Mouse (Mus musculus) hindbrain, embryonic 14.5 days (tissue): Measurements from ENCODE around the gene Atr. TPM values are rescaled to one million over a fixed set of nuclear protein-coding genes. Genes with fewer than 3 reads are reported as not detected.

Source experiments
- ATAC-seq: fragments of 200-750 bp; cut with Nextera tagmentation; 2 replicates; pipeline ENCODE4 v1.8.0; 2017; ENCODE audit warnings: moderate number of reproducible peaks, mild to moderate bottlenecking, moderate TSS enrichment, moderate library complexity; ENCODE audit not compliant: low FRiP score
- DNase-seq: peaks from one replicate; pipeline ENCODE4 v3.0.0-alpha.2; 2015; ENCODE audit warnings: low spot score
- H3K27ac ChIP-seq: fragments of 300-500 bp; sonication (generic); 2 replicates; pipeline ENCODE4 v1.5.1; 2014; ENCODE audit warnings: mild to moderate bottlenecking, moderate library complexity
- H3K27me3 ChIP-seq: fragments of 300-500 bp; sonication (generic); 2 replicates; pipeline ENCODE4 v1.6.1; 2014; ENCODE audit warnings: mild to moderate bottlenecking, low read length, mixed read lengths; ENCODE audit not compliant: control insufficient read depth, insufficient read depth
- H3K36me3 ChIP-seq: fragments of 300-500 bp; sonication (generic); replicated peaks from 2 replicates; pipeline ENCODE4 v1.6.1; 2014; ENCODE audit not compliant: control insufficient read depth, insufficient read depth
- H3K4me1 ChIP-seq: fragments of 300-500 bp; sonication (generic); replicated peaks from 2 replicates; pipeline ENCODE4 v1.6.1; 2014; ENCODE audit warnings: antibody characterized with exemption, low read length, mixed read lengths; ENCODE audit not compliant: control insufficient read depth, insufficient read depth
- H3K4me2 ChIP-seq: fragments of 300-500 bp; sonication (generic); replicated peaks from 2 replicates; pipeline ENCODE4 v1.6.1; 2014; ENCODE audit warnings: mild to moderate bottlenecking, moderate library complexity
- H3K4me3 ChIP-seq: fragments of 300-500 bp; sonication (generic); replicated peaks from 2 replicates; pipeline ENCODE4 v1.5.1; 2014; ENCODE audit warnings: mild to moderate bottlenecking, low read length
- H3K9ac ChIP-seq: fragments of 300-500 bp; sonication (generic); 2 replicates; pipeline ENCODE4 v1.6.1; 2014
- H3K9me3 ChIP-seq: fragments of 300-500 bp; sonication (generic); 2 replicates; pipeline ENCODE4 v1.6.1; 2016; ENCODE audit warnings: low read length; ENCODE audit not compliant: control insufficient read depth
- WGBS: fragments of 180-500 bp; shearing (Covaris S2); extraction: QIAGEN DNeasy Blood & Tissue Kit; methylation state at CpG from one replicate; pipeline ENCODE4 v1.1.7; 2014; 5-methylcytosine and 5-hydroxymethylcytosine counted together
- polyA plus RNA-seq: library from polyadenylated mRNA; unstranded; fragments of >200 nt; fragmentation: Nextera tagmentation; extraction: Ambion mirVana; gene quantifications from 2 replicates; pipeline ENCODE4 v1.2.1, GENCODE M21; 2014

Atr gene
- polyA plus RNA-seq, 1 experiment from 2014 or later, result 15.0 TPM

GRCm38 (mm10) chr9:95834799-95835198, 22.6 kb upstream of the Atr start:
- H3K9me3 ChIP-seq, result no peaks in the 10 kb centered on the region
- DNase-seq (no peak), ATAC-seq (no peak)
- H3K9ac ChIP-seq, result no peak overlapping the region
- no peak overlapping the region for H3K4me3 ChIP-seq
- H3K4me2 ChIP-seq, result no peak overlapping the region
- H3K36me3 ChIP-seq, result no peaks in the 10 kb centered on the region
- no peaks in the 10 kb centered on the region for H3K27me3 ChIP-seq
- 70% methylated on average over 3 of the region's 3 CpGs for WGBS
- H3K4me1 ChIP-seq, result no peaks in the 10 kb centered on the region
- no peak overlapping the region for H3K27ac ChIP-seq

GRCm38 (mm10) chr9:95835741-95836140, 21.7 kb upstream of the Atr start:
- no peak overlapping the region for H3K4me2 ChIP-seq
- H3K27me3 ChIP-seq, result no peaks in the 10 kb centered on the region
- H3K9ac ChIP-seq, result no peak overlapping the region
- WGBS, result 93% methylated on average over 10 of the region's 10 CpGs
- ATAC-seq (no peak), DNase-seq (no peak)
- no peak overlapping the region for H3K27ac ChIP-seq
- H3K4me3 ChIP-seq, result no peak overlapping the region
- H3K36me3 ChIP-seq, result no peaks in the 10 kb centered on the region
- no peaks in the 10 kb centered on the region for H3K9me3 ChIP-seq
- no peaks in the 10 kb centered on the region for H3K4me1 ChIP-seq

DNA sequence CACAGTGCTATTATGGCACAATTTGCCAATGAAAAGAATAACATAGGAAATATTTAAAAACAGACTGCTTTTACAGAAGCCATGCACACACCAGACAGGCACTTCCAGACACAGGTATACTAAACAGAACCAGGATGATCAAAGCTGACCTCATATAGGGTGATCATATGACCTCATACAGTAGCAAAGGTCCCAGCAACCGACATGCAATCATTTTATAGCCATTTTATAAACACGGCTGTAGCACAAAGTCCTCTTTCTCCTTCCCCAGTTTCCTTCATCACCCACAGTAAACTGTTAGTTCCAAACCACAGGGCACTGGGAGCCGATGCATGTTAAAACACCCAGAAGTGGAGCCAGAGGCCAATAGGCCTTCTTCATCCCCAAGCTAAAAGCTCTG, 18.0 kb upstream of the Atr start:
- WGBS, result 92% methylated on average over 3 of the region's 3 CpGs
- no peak for ATAC-seq

GRCm38 (mm10) chr9:95844825-95845460, 12.5 kb upstream of the Atr start, which contains the start of gene Pls1:
Gene Pls1, minus strand, starts transcription at chr9:95845311.
- ATAC-seq (peak; percentile 94), DNase-seq (peak; percentile 90)
- Histone ChIP-seq H3K9me3 (no peaks in the 10 kb centered on the region), H3K4me3 (peak within 1 kb of the TSS; percentile 57), H3K4me2 (peak within 1 kb of the TSS; percentile 90), H3K9ac (peak within 1 kb of the TSS; percentile 63), H3K36me3 (no peaks in the 10 kb centered on the region), H3K27me3 (peaks cover 15% of the 10 kb centered on the region), H3K4me1 (no peaks in the 10 kb centered on the region), H3K27ac (no peak within 1 kb of the TSS)
- WGBS, result under 1% methylated on average over 46 of the region's 46 CpGs

More for the DNA sequence above, 18.0 kb upstream of the Atr start:
- H3K4me3 ChIP-seq, result no peak overlapping the region
- H3K9ac ChIP-seq, result no peak overlapping the region
- no peak for DNase-seq
- H3K27ac ChIP-seq, result no peak overlapping the region
- H3K4me1 ChIP-seq, result no peaks in the 10 kb centered on the region
- H3K27me3 ChIP-seq, result peaks cover 15% of the 10 kb centered on the region
- no peaks in the 10 kb centered on the region for H3K9me3 ChIP-seq
- H3K4me2 ChIP-seq, result no peak overlapping the region
- H3K36me3 ChIP-seq, result no peaks in the 10 kb centered on the region

GRCm38 (mm10) chr9:95845711-95846110, 11.7 kb upstream of the Atr start:
- WGBS, result 85% methylated on average over 4 of the region's 4 CpGs
- H3K9me3 ChIP-seq, result no peaks in the 10 kb centered on the region
- no peaks in the 10 kb centered on the region for H3K36me3 ChIP-seq
- H3K27me3 ChIP-seq, result peaks cover 15% of the 10 kb centered on the region
- no peak overlapping the region for H3K27ac ChIP-seq
- no peaks in the 10 kb centered on the region for H3K4me1 ChIP-seq
- DNase-seq, result no peak
- peak overlapping the region; percentile 57; the same call in 1 of the 2 replicates for H3K4me3 ChIP-seq
- no peak for ATAC-seq
- H3K4me2 ChIP-seq, result peak overlapping the region; percentile 90
- peak overlapping the region; percentile 63; the same call in 1 of the 2 replicates for H3K9ac ChIP-seq

GRCm38 (mm10) chr9:95851671-95852070, 5.7 kb upstream of the Atr start:
- no peak overlapping the region for H3K4me3 ChIP-seq
- H3K36me3 ChIP-seq, result no peaks in the 10 kb centered on the region
- 64% methylated on average over 11 of the region's 11 CpGs for WGBS
- no peaks in the 10 kb centered on the region for H3K27me3 ChIP-seq
- no peak overlapping the region for H3K27ac ChIP-seq
- no peak overlapping the region for H3K4me2 ChIP-seq
- H3K9ac ChIP-seq, result no peak overlapping the region
- no peaks in the 10 kb centered on the region for H3K9me3 ChIP-seq
- ATAC-seq (no peak), DNase-seq (no peak)
- 0 out of 2 replicates have a peak, but pooled peaks cover under 1% of the 10 kb centered on the region for H3K4me1 ChIP-seq

DNA sequence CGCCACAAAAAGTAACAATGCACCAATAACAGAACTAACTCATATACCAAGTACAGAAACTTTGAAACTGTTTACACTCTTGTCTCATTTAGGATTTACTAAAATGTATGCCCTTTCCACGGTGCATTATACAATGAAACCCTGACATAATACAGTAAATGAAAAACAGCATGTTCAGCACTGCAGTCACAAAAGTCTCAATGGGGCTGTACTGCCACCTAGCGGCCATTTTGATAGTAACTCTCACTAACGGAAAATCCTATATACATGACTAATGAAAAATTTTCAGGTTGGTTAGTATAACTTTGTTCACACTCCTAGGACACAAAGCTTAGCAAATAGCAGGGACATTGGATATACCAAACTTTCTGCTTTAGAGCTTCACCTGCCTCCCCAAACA, 4.5 kb upstream of the Atr start:
- Histone ChIP-seq H3K4me2 (no peak overlapping the region), H3K4me1 (peaks cover 6% of the 10 kb centered on the region; the same call in 1 of the 2 replicates), H3K36me3 (no peaks in the 10 kb centered on the region), H3K27me3 (no peaks in the 10 kb centered on the region), H3K27ac (no peak overlapping the region), H3K4me3 (no peak overlapping the region), H3K9ac (0 out of 2 replicates have a peak overlapping the region, but pooled peaks have one; percentile 12), H3K9me3 (no peaks in the 10 kb centered on the region)
- DNase-seq (peak; percentile 98), ATAC-seq (peak; percentile 51; the same call in 1 of the 2 replicates)
- 25% methylated on average over 4 of the region's 4 CpGs for WGBS

DNA sequence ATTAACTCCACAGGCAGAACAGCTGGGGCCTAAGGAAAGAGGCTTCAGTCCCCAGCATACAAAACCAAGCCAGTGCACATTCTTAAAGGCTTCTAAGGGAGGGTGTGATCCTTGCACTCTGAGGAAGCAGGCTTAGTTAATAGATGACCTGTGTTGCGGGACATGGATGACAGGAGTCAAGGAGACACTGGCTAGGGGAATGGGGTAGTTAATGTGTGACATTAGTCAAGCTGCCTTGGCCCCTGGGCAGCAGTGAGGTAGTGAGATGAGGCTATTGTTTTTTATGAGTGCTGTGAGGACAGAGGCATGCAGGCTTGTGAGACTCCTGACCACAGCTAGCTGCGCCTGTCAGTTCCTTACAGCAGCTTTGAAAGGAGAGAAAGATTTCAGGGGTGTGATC, 2.5 kb upstream of the Atr start:
- H3K27ac ChIP-seq, result no peak overlapping the region
- H3K4me2 ChIP-seq, result no peak overlapping the region
- no peaks in the 10 kb centered on the region for H3K9me3 ChIP-seq
- peaks cover 6% of the 10 kb centered on the region for H3K4me1 ChIP-seq
- no peak for ATAC-seq
- no peak overlapping the region for H3K9ac ChIP-seq
- H3K36me3 ChIP-seq, result no peaks in the 10 kb centered on the region
- no peaks in the 10 kb centered on the region for H3K27me3 ChIP-seq
- H3K4me3 ChIP-seq, result no peak overlapping the region
- WGBS, result 59% methylated on average over 2 of the region's 2 CpGs
- DNase-seq, result no peak

- peaks cover 6% of the 10 kb centered on the region for H3K4me1 ChIP-seq
- H3K27ac ChIP-seq, result no peak overlapping the region
- ATAC-seq (no peak), DNase-seq (no peak)
- H3K9me3 ChIP-seq, result no peaks in the 10 kb centered on the region
- no peak overlapping the region for H3K4me3 ChIP-seq
- no peak overlapping the region for H3K4me2 ChIP-seq
- H3K9ac ChIP-seq, result no peak overlapping the region
- H3K27me3 ChIP-seq, result no peaks in the 10 kb centered on the region
- WGBS, result 85% methylated on average over 4 of the region's 4 CpGs
- H3K36me3 ChIP-seq, result no peaks in the 10 kb centered on the region
Measured at GRCm38 (mm10) chr9:95856004-95856403, 1.4 kb upstream of the Atr start.
